9 mouse cellular contexts compared by ENCODE assay signal in the genomic region with DNA sequence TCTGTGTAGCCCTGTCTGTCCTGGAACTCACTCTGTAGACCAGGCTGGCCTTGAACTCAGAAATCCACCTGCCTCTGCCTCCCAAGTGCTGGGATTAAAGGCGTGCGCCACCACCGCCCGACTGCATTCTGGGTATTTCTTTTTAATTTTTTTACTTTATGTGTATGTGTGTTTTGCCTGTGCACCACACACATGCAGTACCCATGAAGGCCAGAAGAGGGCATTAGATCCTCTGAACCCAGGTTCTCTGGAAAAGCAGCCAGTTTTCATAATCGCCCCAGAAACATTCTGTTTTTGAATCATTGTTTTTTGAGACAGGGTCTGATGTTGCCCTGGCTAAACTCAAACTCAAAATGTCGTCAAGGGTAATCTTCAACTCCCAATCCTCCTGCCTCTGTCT. TPM values are rescaled to one million over a fixed set of nuclear protein-coding genes. Genes with fewer than 3 reads are reported as not detected.
DNase-seq lines count a peak whose midpoint lies in the region; ATAC-seq and TF ChIP-seq lines count a peak whose summit lies in the region.
"Had no signal": no experiment of that assay in that cellular context is flagged by ENCODE, and none has a peak within 500 bp of the region (broad histone marks: within the 10 kb centered on the region; RNA-seq: fewer than 3 reads in every experiment).

No protein-coding gene starts in this region.

- H3K36me3 ChIP-seq in hindbrain, embryonic 11.5 days (ENCODE audit: control insufficient read depth, insufficient read depth, low read length): no peaks in the 10 kb centered on the region
- H3K36me3 ChIP-seq in hindbrain, embryonic 12.5 days: no peaks in the 10 kb centered on the region
- H3K36me3 ChIP-seq in limb, embryonic 14.5 days (ENCODE audit: control insufficient read depth, insufficient read depth, low read length): no peaks in the 10 kb centered on the region
- H3K36me3 ChIP-seq: liver, embryonic 15.5 days had no signal

- ATAC-seq in hindbrain, embryonic 11.5 days (ENCODE audit: low FRiP score): no peak
- ATAC-seq in hindbrain, embryonic 12.5 days (ENCODE audit: low FRiP score): no peak
- ATAC-seq in limb, embryonic 14.5 days (ENCODE audit: low FRiP score, low read depth): no peak
- ATAC-seq in activated CD4-positive, CD25-positive, alpha-beta regulatory T cell, adult 4 months: no peak

- TF ChIP-seq POLR2A in limb, embryonic 14.5 days (IDR thresholded peaks at IDR 0.05; ENCODE audit: borderline replicate concordance, extremely low read depth, insufficient read depth, insufficient read length): no peak

- no peak overlapping the region for H3K4me2 ChIP-seq in hindbrain, embryonic 11.5 days (replicated peaks; ENCODE audit: low read depth, low read length)
- no peak overlapping the region for H3K4me2 ChIP-seq in hindbrain, embryonic 12.5 days (replicated peaks)
- no peak overlapping the region for H3K4me2 ChIP-seq in limb, embryonic 14.5 days (replicated peaks; ENCODE audit: low read depth, low read length, severe bottlenecking)
- H3K4me2 ChIP-seq: liver, embryonic 15.5 days had no signal

- no peak overlapping the region for H3K27ac ChIP-seq in hindbrain, embryonic 11.5 days (ENCODE audit: low read depth, low read length)
- no peak overlapping the region for H3K27ac ChIP-seq in hindbrain, embryonic 12.5 days
- H3K27ac ChIP-seq in limb, embryonic 14.5 days (replicated peaks; ENCODE audit: low read depth, low read length): no peak overlapping the region
- H3K27ac ChIP-seq: liver, embryonic 15.5 days had no signal

- peak; percentile 60 for DNase-seq in hindbrain, embryonic 11.5 days (ENCODE audit: low spot score)
- peak; percentile 43 for DNase-seq in 3134 (ENCODE audit: extremely low read depth, insufficient read length, low spot score)
- peak; percentile 56 to 62 for DNase-seq in B cell, adult 2 months
- DNase-seq in c-Kit-positive CD71-positive TER-119-negative erythroid progenitor cells, embryonic 14.5 days (ENCODE audit: low read depth): peak; percentile 49
- peak; percentile 15 for DNase-seq in limb, embryonic 14.5 days (ENCODE audit: low spot score)
- peak; percentile 75 to 89 for DNase-seq in spleen, postnatal 4 days (ENCODE audit: low spot score in 2 of 2)

- 53% methylated on average over 6 of the region's 6 CpGs for WGBS in hindbrain, embryonic 11.5 days
- WGBS in hindbrain, embryonic 12.5 days: 56% methylated on average over 6 of the region's 6 CpGs
- 63% methylated on average over 6 of the region's 6 CpGs for WGBS in limb, embryonic 14.5 days

- no peaks in the 10 kb centered on the region for H3K4me1 ChIP-seq in hindbrain, embryonic 11.5 days (replicated peaks; ENCODE audit: control insufficient read depth, insufficient read depth, low read length)
- no peaks in the 10 kb centered on the region for H3K4me1 ChIP-seq in hindbrain, embryonic 12.5 days
- no peaks in the 10 kb centered on the region for H3K4me1 ChIP-seq in limb, embryonic 14.5 days (ENCODE audit: control insufficient read depth, insufficient read depth, low read length)

- H3K9ac ChIP-seq in hindbrain, embryonic 11.5 days (ENCODE audit: low read depth, low read length): no peak overlapping the region
- H3K9ac ChIP-seq in hindbrain, embryonic 12.5 days: no peak overlapping the region
- H3K9ac ChIP-seq in limb, embryonic 14.5 days (ENCODE audit: low read depth, low read length, severe bottlenecking): no peak overlapping the region
- H3K9ac ChIP-seq: liver, embryonic 15.5 days had no signal

- H3K27me3 ChIP-seq in hindbrain, embryonic 11.5 days (ENCODE audit: control insufficient read depth, insufficient read depth, low read length): no peaks in the 10 kb centered on the region
- H3K27me3 ChIP-seq in hindbrain, embryonic 12.5 days: no peaks in the 10 kb centered on the region
- no peaks in the 10 kb centered on the region for H3K27me3 ChIP-seq in limb, embryonic 14.5 days (ENCODE audit: control insufficient read depth, insufficient read depth, low read length)
- H3K27me3 ChIP-seq: liver, embryonic 15.5 days had no signal

- no peaks in the 10 kb centered on the region for H3K9me3 ChIP-seq in hindbrain, embryonic 11.5 days (ENCODE audit: control insufficient read depth, low read length)
- H3K9me3 ChIP-seq in hindbrain, embryonic 12.5 days (replicated peaks): no peaks in the 10 kb centered on the region
- no peaks in the 10 kb centered on the region for H3K9me3 ChIP-seq in limb, embryonic 14.5 days (ENCODE audit: control insufficient read depth, low read length)
- H3K9me3 ChIP-seq: liver, embryonic 15.5 days had no signal

- H3K4me3 ChIP-seq in hindbrain, embryonic 11.5 days (ENCODE audit: low read depth, low read length): no peak overlapping the region
- no peak overlapping the region for H3K4me3 ChIP-seq in hindbrain, embryonic 12.5 days
- H3K4me3 ChIP-seq in limb, embryonic 14.5 days (replicated peaks; ENCODE audit: low read length): no peak overlapping the region
- H3K4me3 ChIP-seq: liver, embryonic 15.5 days had no signal

RNA-seq across cellular contexts. Expression of a gene that starts 15.4 kb away (rescaled TPM):
- polyA plus RNA-seq in hindbrain, embryonic 11.5 days (2014; fragmentation: Nextera tagmentation; extraction: Ambion mirVana): 97.7 and 116 TPM in 2 replicates
- 82.3 and 88.7 TPM in 2 replicates for polyA plus RNA-seq in hindbrain, embryonic 12.5 days (2016; fragmentation: Nextera tagmentation; extraction: Ambion mirVana)
- 94.5 and 110 TPM in 2 replicates for polyA plus RNA-seq in limb, embryonic 14.5 days (2012; rRNA removed)
- 113 and 116 TPM in 2 replicates for polyA plus RNA-seq in limb, embryonic 14.5 days (2014; fragmentation: Nextera tagmentation; extraction: Ambion mirVana)
- 10 to 100 TPM; 22.2 to 25.7 TPM for polyA plus RNA-seq in activated CD4-positive, CD25-positive, alpha-beta regulatory T cell, adult 4 months (2017; shearing (Covaris generic))

RNA-seq across cellular contexts. Expression of a gene that starts 18.4 kb away (rescaled TPM):
- 3.3 TPM in 2 replicates for polyA plus RNA-seq in hindbrain, embryonic 11.5 days (2014; fragmentation: Nextera tagmentation; extraction: Ambion mirVana)
- 6.7 and 7.2 TPM in 2 replicates for polyA plus RNA-seq in hindbrain, embryonic 12.5 days (2016; fragmentation: Nextera tagmentation; extraction: Ambion mirVana)
- 10.8 and 13.0 TPM in 2 replicates for polyA plus RNA-seq in limb, embryonic 14.5 days (2012; rRNA removed)
- 16.8 and 19.0 TPM in 2 replicates for polyA plus RNA-seq in limb, embryonic 14.5 days (2014; fragmentation: Nextera tagmentation; extraction: Ambion mirVana)
- not detected for polyA plus RNA-seq in activated CD4-positive, CD25-positive, alpha-beta regulatory T cell, adult 4 months (2017; shearing (Covaris generic))

RNA-seq across cellular contexts. Expression of a gene that starts 51.6 kb away (rescaled TPM):
- polyA plus RNA-seq in hindbrain, embryonic 11.5 days (2014; fragmentation: Nextera tagmentation; extraction: Ambion mirVana): 8.5 and 8.6 TPM in 2 replicates
- polyA plus RNA-seq in hindbrain, embryonic 12.5 days (2016; fragmentation: Nextera tagmentation; extraction: Ambion mirVana): 8.5 and 10.9 TPM in 2 replicates
- polyA plus RNA-seq in limb, embryonic 14.5 days (2012; rRNA removed): 11.2 and 11.6 TPM in 2 replicates
- 7.3 and 7.4 TPM in 2 replicates for polyA plus RNA-seq in limb, embryonic 14.5 days (2014; fragmentation: Nextera tagmentation; extraction: Ambion mirVana)
- 1 to 10 TPM; 6.3 to 9.8 TPM for polyA plus RNA-seq in activated CD4-positive, CD25-positive, alpha-beta regulatory T cell, adult 4 months (2017; shearing (Covaris generic))

Comparison
In these comparisons a context has a peak if more than half of its experiments do, and no peak if none do; other contexts are left out.
1. DNase-seq: peak in every context shown above with its lines; median percentile 82 in spleen, postnatal 4 days; 60 in hindbrain, embryonic 11.5 days; 59 in B cell, adult 2 months; 49 in c-Kit-positive CD71-positive TER-119-negative erythroid progenitor cells, embryonic 14.5 days; 43 in 3134; 15 in limb, embryonic 14.5 days.